Mouse (Mus musculus) lung, adult 2 months (tissue): ENCODE measurements around the gene Lao1.

Source experiments
- CTCF ChIP-seq: fragments of 200-500 bp; IDR thresholded peaks from 2 replicates; pipeline ENCODE4 v1.5.1; 2011; ENCODE audit warnings: mild to moderate bottlenecking, low read length, control low read depth; ENCODE audit not compliant: insufficient read depth
- POLR2A ChIP-seq: fragments of 200-500 bp; IDR thresholded peaks from 2 replicates; pipeline ENCODE4 v1.6.1; 2011; ENCODE audit warnings: low read depth, mild to moderate bottlenecking, control low read depth, low read length, borderline replicate concordance; ENCODE audit errors: extremely low read depth

DNA sequence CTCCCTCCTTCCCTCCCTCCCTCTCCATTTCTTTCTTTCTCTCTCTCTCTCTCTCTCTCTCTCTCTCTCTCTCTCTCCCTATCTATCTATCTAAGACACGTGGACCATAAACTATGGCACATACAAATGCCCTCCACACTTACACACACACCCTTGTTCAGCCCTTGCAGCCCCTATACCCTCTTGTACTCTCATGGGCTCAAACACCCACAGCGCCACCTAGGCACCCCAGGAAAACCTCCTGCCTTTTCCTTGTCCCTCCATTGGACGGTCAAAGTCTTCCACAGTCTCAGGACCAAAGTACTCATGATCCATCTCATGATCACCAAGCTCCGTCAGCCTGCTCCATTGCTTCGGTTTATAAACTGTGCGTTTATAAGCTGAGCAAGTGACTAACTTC lies 54.2 kb downstream of the Lao1 start:
- no peak for TF ChIP-seq CTCF
- TF ChIP-seq POLR2A, result no peak
